Mouse (Mus musculus): ENCODE data around the gene Endou.

The Endou gene

GRCm38 (mm10) chr15:97728804-97729203, 2.3 kb downstream of the Endou start:
- DNase-seq (ENCODE audit: extremely low read depth, low read depth, low spot score), result no peak

- DNase-seq (ENCODE audit: extremely low read depth, low read depth, low spot score), result no peak
These were observed 2.7 kb downstream of the Endou start for GRCm38 (mm10) chr15:97728394-97728793.

- DNase-seq (ENCODE audit: extremely low read depth, low read depth, low spot score), result no peak
These were observed 3.6 kb downstream of the Endou start for GRCm38 (mm10) chr15:97727520-97727919.

- DNase-seq (ENCODE audit: extremely low read depth, low read depth, low spot score), result no peak
These were observed 4.1 kb downstream of the Endou start for GRCm38 (mm10) chr15:97727048-97727447.

- no peak for DNase-seq (ENCODE audit: extremely low read depth, low read depth, low spot score)
These were observed 4.8 kb downstream of the Endou start for GRCm38 (mm10) chr15:97726310-97726709.

GRCm38 (mm10) chr15:97725198-97725785, 5.8 kb downstream of the Endou start:
- DNase-seq (ENCODE audit: extremely low read depth, low read depth, low spot score), result no peak

- DNase-seq (ENCODE audit: extremely low read depth, low read depth, low spot score), result no peak
These were observed 6.6 kb downstream of the Endou start for GRCm38 (mm10) chr15:97724346-97725197.

GRCm38 (mm10) chr15:97723536-97724345, 7.4 kb downstream of the Endou start:
- DNase-seq (ENCODE audit: extremely low read depth, low read depth, low spot score), result no peak

GRCm38 (mm10) chr15:97721008-97721701, 10.0 kb downstream of the Endou start:
- no peak for DNase-seq (ENCODE audit: extremely low read depth, low read depth, low spot score)

- DNase-seq (ENCODE audit: extremely low read depth, low read depth, low spot score), result no peak
These were observed 11.0 kb downstream of the Endou start for GRCm38 (mm10) chr15:97720026-97720675.

GRCm38 (mm10) chr15:97719494-97719893, 11.6 kb downstream of the Endou start:
- DNase-seq (ENCODE audit: extremely low read depth, low read depth, low spot score), result no peak

GRCm38 (mm10) chr15:97718535-97719155, 12.5 kb downstream of the Endou start:
- DNase-seq (ENCODE audit: extremely low read depth, low read depth, low spot score), result no peak

GRCm38 (mm10) chr15:97717861-97718534, 13.1 kb downstream of the Endou start:
- no peak for DNase-seq (ENCODE audit: extremely low read depth, low read depth, low spot score)

- no peak for DNase-seq (ENCODE audit: extremely low read depth, low read depth, low spot score)
These were observed 14.4 kb downstream of the Endou start for GRCm38 (mm10) chr15:97716782-97717181.

- DNase-seq (ENCODE audit: extremely low read depth, low read depth, low spot score), result no peak
These were observed 15.4 kb downstream of the Endou start for GRCm38 (mm10) chr15:97715734-97716133.

GRCm38 (mm10) chr15:97715083-97715482, 16.1 kb downstream of the Endou start:
- DNase-seq (ENCODE audit: extremely low read depth, low read depth, low spot score), result no peak

GRCm38 (mm10) chr15:97712546-97712945, 18.6 kb downstream of the Endou start:
- no peak for DNase-seq (ENCODE audit: extremely low read depth, low read depth, low spot score)

GRCm38 (mm10) chr15:97710906-97711305, 20.2 kb downstream of the Endou start:
- no peak for DNase-seq (ENCODE audit: extremely low read depth, low read depth, low spot score)

GRCm38 (mm10) chr15:97705211-97706050, 25.7 kb downstream of the Endou start, which contains the start of gene Rpap3:
Gene Rpap3 (minus strand): TSS chr15:97705825.
- DNase-seq (ENCODE audit: extremely low read depth, low read depth, low spot score), result no peak

Data from fat pad, adult 2 months (tissue).